Mouse (Mus musculus): ENCODE data around the gene Bak1. TPM values are rescaled to one million over a fixed set of nuclear protein-coding genes. Genes with fewer than 3 reads are reported as not detected.

Gene Bak1
- polyA plus RNA-seq, 1 experiment from 2014 or later, result 8.9 TPM

GRCm38 (mm10) chr17:26971247-26971905 is 57.4 kb downstream of the Bak1 start:
- Histone ChIP-seq H3K36me3 (ENCODE audit: control insufficient read depth, insufficient read depth, low read length) (peaks cover 13% of the 10 kb centered on the region), H3K9me3 (ENCODE audit: control insufficient read depth, low read length) (no peaks in the 10 kb centered on the region), H3K4me2 (no peak overlapping the region; the same call in 1 of the 2 replicates), H3K27ac (ENCODE audit: low read depth, low read length) (no peak overlapping the region), H3K4me3 (ENCODE audit: low read depth, low read length) (no peak overlapping the region), H3K27me3 (ENCODE audit: control insufficient read depth, insufficient read depth, low read length) (no peaks in the 10 kb centered on the region), H3K9ac (ENCODE audit: low read length) (no peak overlapping the region), H3K4me1 (ENCODE audit: control insufficient read depth, insufficient read depth, low read length) (peaks cover 15% of the 10 kb centered on the region)
- 58% methylated on average over 8 of the region's 8 CpGs for WGBS
- no peak for ATAC-seq (ENCODE audit: low FRiP score)
- no peak for DNase-seq (ENCODE audit: low spot score, missing footprints)

- Histone ChIP-seq H3K36me3 (ENCODE audit: control insufficient read depth, insufficient read depth, low read length) (peaks cover 6% of the 10 kb centered on the region), H3K4me1 (ENCODE audit: control insufficient read depth, insufficient read depth, low read length) (peaks cover 12% of the 10 kb centered on the region), H3K27me3 (ENCODE audit: control insufficient read depth, insufficient read depth, low read length) (no peaks in the 10 kb centered on the region), H3K4me2 (no peak overlapping the region), H3K9ac (ENCODE audit: low read length) (no peak overlapping the region), H3K27ac (ENCODE audit: low read depth, low read length) (no peak overlapping the region), H3K9me3 (ENCODE audit: control insufficient read depth, low read length) (no peaks in the 10 kb centered on the region), H3K4me3 (ENCODE audit: low read depth, low read length) (no peak overlapping the region)
- ATAC-seq (ENCODE audit: low FRiP score), result no peak
- no peak for DNase-seq (ENCODE audit: low spot score, missing footprints)
- 67% methylated on average over 12 of the region's 12 CpGs for WGBS
Observed at GRCm38 (mm10) chr17:26970221-26970620, 58.6 kb downstream of the Bak1 start.

Other genes starting within 250 kb of the Bak1 start
- gene Bnip1, start 247.9 kb downstream of the Bak1 start, polyA plus RNA-seq (2014; fragmentation: Nextera tagmentation; extraction: Ambion mirVana), result 52.9 and 54.1 TPM in 2 replicates
- not detected in 2 replicates for gene Nkx2-5, start 184.0 kb downstream of the Bak1 start, polyA plus RNA-seq (2014; fragmentation: Nextera tagmentation; extraction: Ambion mirVana)
- 3.8 and 6.4 TPM in 2 replicates for gene Kifc5b, start 111.9 kb downstream of the Bak1 start, polyA plus RNA-seq (2014; fragmentation: Nextera tagmentation; extraction: Ambion mirVana)
- gene Phf1, start 96.0 kb downstream of the Bak1 start, polyA plus RNA-seq (2014; fragmentation: Nextera tagmentation; extraction: Ambion mirVana), result 3.6 and 3.7 TPM in 2 replicates
- gene Cuta, start 89.4 kb downstream of the Bak1 start, polyA plus RNA-seq (2014; fragmentation: Nextera tagmentation; extraction: Ambion mirVana), result 146 and 157 TPM in 2 replicates
- 1.8 and 2.3 TPM in 2 replicates for gene Syngap1, start 87.8 kb downstream of the Bak1 start, polyA plus RNA-seq (2014; fragmentation: Nextera tagmentation; extraction: Ambion mirVana)
- 13.4 and 13.6 TPM in 2 replicates for gene Zbtb9, start 55.8 kb downstream of the Bak1 start, polyA plus RNA-seq (2014; fragmentation: Nextera tagmentation; extraction: Ambion mirVana)
- 0.59 and 0.72 TPM in 2 replicates for gene Itpr3, start 28.3 kb upstream of the Bak1 start, polyA plus RNA-seq (2014; fragmentation: Nextera tagmentation; extraction: Ambion mirVana)
- gene Uqcc2, start 104.9 kb upstream of the Bak1 start, polyA plus RNA-seq (2014; fragmentation: Nextera tagmentation; extraction: Ambion mirVana), result 316 and 332 TPM in 2 replicates
- gene Ip6k3, start 138.8 kb upstream of the Bak1 start, polyA plus RNA-seq (2014; fragmentation: Nextera tagmentation; extraction: Ambion mirVana), result 0.07 and 0.48 TPM in 2 replicates
- 13.2 and 16.3 TPM in 2 replicates for gene Lemd2, start 175.5 kb upstream of the Bak1 start, polyA plus RNA-seq (2014; fragmentation: Nextera tagmentation; extraction: Ambion mirVana)